Mouse (Mus musculus): Measurements from ENCODE around the gene Got2.
"Not testable (repeated sequence)": the region's sequence is repeated elsewhere in the genome, so short reads cannot be mapped to it uniquely, and the experiment has no call there.

The Got2 gene

GRCm38 (mm10) chr8:95864851-95865250, 23.5 kb downstream of the Got2 start:
- DNase-seq, result not testable (repeated sequence)

GRCm38 (mm10) chr8:95863761-95864440, 24.4 kb downstream of the Got2 start:
- DNase-seq, result not testable (repeated sequence)

GRCm38 (mm10) chr8:95854174-95854573, 34.2 kb downstream of the Got2 start:
- no peak for DNase-seq

- peak; percentile 87 to 95 for DNase-seq
Measured at GRCm38 (mm10) chr8:95853102-95853843, 35.1 kb downstream of the Got2 start, which contains the start of gene Slc38a7. Gene Slc38a7 (minus strand): TSS chr8:95853539.

GRCm38 (mm10) chr8:95852290-95852689, 36.1 kb downstream of the Got2 start:
- DNase-seq, result peak; percentile 69 to 71

- no peak for DNase-seq
Measured at GRCm38 (mm10) chr8:95850326-95850725, 38.0 kb downstream of the Got2 start.

GRCm38 (mm10) chr8:95848734-95849464, 39.4 kb downstream of the Got2 start:
- DNase-seq, result no peak

- no peak for DNase-seq
Measured at GRCm38 (mm10) chr8:95848061-95848551, 40.2 kb downstream of the Got2 start.

- DNase-seq, result no peak
Measured at GRCm38 (mm10) chr8:95845026-95845425, 43.3 kb downstream of the Got2 start.

- DNase-seq, result no peak
Measured at GRCm38 (mm10) chr8:95843968-95844367, 44.4 kb downstream of the Got2 start.

GRCm38 (mm10) chr8:95841436-95841835, 46.9 kb downstream of the Got2 start:
- DNase-seq, result no peak

GRCm38 (mm10) chr8:95839289-95839688, 49.1 kb downstream of the Got2 start:
- DNase-seq, result no peak

- DNase-seq, result no peak
Measured at GRCm38 (mm10) chr8:95837266-95837665, 51.1 kb downstream of the Got2 start.

- no peak for DNase-seq
Measured at GRCm38 (mm10) chr8:95835891-95836290, 52.5 kb downstream of the Got2 start.

GRCm38 (mm10) chr8:95833435-95833984, 54.8 kb downstream of the Got2 start:
- DNase-seq, result peak; percentile 33 to 45

GRCm38 (mm10) chr8:95832603-95833434, 55.5 kb downstream of the Got2 start:
- DNase-seq, result peak; percentile 79 to 90

- no peak for DNase-seq
Measured at GRCm38 (mm10) chr8:95830144-95830543, 58.2 kb downstream of the Got2 start.

GRCm38 (mm10) chr8:95825162-95825561, 63.2 kb downstream of the Got2 start, which contains the start of gene Sap18b:
Gene Sap18b (plus strand): TSS chr8:95825346.
- DNase-seq, result not testable (repeated sequence)

GRCm38 (mm10) chr8:95822699-95823098, 65.6 kb downstream of the Got2 start:
- DNase-seq, result no peak

GRCm38 (mm10) chr8:95822096-95822495, 66.3 kb downstream of the Got2 start:
- DNase-seq, result no peak

- DNase-seq, result no peak
Measured at GRCm38 (mm10) chr8:95821266-95821665, 67.1 kb downstream of the Got2 start.

GRCm38 (mm10) chr8:95818211-95818610, 70.1 kb downstream of the Got2 start:
- DNase-seq, result no peak

All from kidney, postnatal 36 days (tissue).